Mouse (Mus musculus) retina, postnatal 1 day (tissue): ENCODE results near the gene Rnf217.

Experiments
- DNase-seq: peaks from one replicate; pipeline ENCODE4 v3.0.0-alpha.2; 2012

Gene Rnf217

GRCm38 (mm10) chr10:31551850-31552249, 57.1 kb downstream of the Rnf217 start:
- no peak for DNase-seq

GRCm38 (mm10) chr10:31551362-31551761, 57.6 kb downstream of the Rnf217 start:
- DNase-seq, result peak; percentile 60

GRCm38 (mm10) chr10:31547156-31547555, 61.8 kb downstream of the Rnf217 start:
- no peak for DNase-seq

- DNase-seq, result no peak
These were observed 64.6 kb downstream of the Rnf217 start for GRCm38 (mm10) chr10:31544149-31544942.

- no peak for DNase-seq
These were observed 68.5 kb downstream of the Rnf217 start for GRCm38 (mm10) chr10:31540518-31540917.

- DNase-seq, result no peak
These were observed 69.6 kb downstream of the Rnf217 start for GRCm38 (mm10) chr10:31539351-31539750.

- DNase-seq, result no peak
These were observed 70.3 kb downstream of the Rnf217 start for GRCm38 (mm10) chr10:31538721-31539120.

GRCm38 (mm10) chr10:31538243-31538642, 70.7 kb downstream of the Rnf217 start:
- no peak for DNase-seq

- no peak for DNase-seq
These were observed 71.8 kb downstream of the Rnf217 start for GRCm38 (mm10) chr10:31537213-31537612.

- DNase-seq, result no peak
These were observed 73.9 kb downstream of the Rnf217 start for GRCm38 (mm10) chr10:31535046-31535445.

GRCm38 (mm10) chr10:31533270-31533826, 75.6 kb downstream of the Rnf217 start:
- no peak for DNase-seq

- no peak for DNase-seq
These were observed 76.2 kb downstream of the Rnf217 start for GRCm38 (mm10) chr10:31532782-31533181.

GRCm38 (mm10) chr10:31528297-31528984, 80.5 kb downstream of the Rnf217 start:
- peak; percentile 49 for DNase-seq

GRCm38 (mm10) chr10:31525705-31526104, 83.3 kb downstream of the Rnf217 start:
- DNase-seq, result no peak

GRCm38 (mm10) chr10:31519420-31519819, 89.6 kb downstream of the Rnf217 start:
- DNase-seq, result peak; percentile 27

GRCm38 (mm10) chr10:31518210-31518609, 90.8 kb downstream of the Rnf217 start:
- no peak for DNase-seq

- DNase-seq, result no peak
These were observed 91.8 kb downstream of the Rnf217 start for GRCm38 (mm10) chr10:31517192-31517591.

- DNase-seq, result no peak
These were observed 93.1 kb downstream of the Rnf217 start for GRCm38 (mm10) chr10:31515897-31516296.

GRCm38 (mm10) chr10:31504134-31504551, 104.8 kb downstream of the Rnf217 start:
- peak; percentile 6 for DNase-seq

GRCm38 (mm10) chr10:31503542-31504133, 105.3 kb downstream of the Rnf217 start:
- no peak for DNase-seq

GRCm38 (mm10) chr10:31501644-31502043, 107.3 kb downstream of the Rnf217 start:
- no peak for DNase-seq

- no peak for DNase-seq
These were observed 112.1 kb downstream of the Rnf217 start for GRCm38 (mm10) chr10:31496931-31497330.

GRCm38 (mm10) chr10:31495826-31496225, 113.2 kb downstream of the Rnf217 start:
- no peak for DNase-seq
